Mouse (Mus musculus) CH12.LX (cell line): Measurements from ENCODE around the gene Golim4. TPM values are rescaled to one million over a fixed set of nuclear protein-coding genes. Genes with fewer than 3 reads are reported as not detected.

ENCODE experiments used
- DNase-seq: peaks from one replicate; pipeline ENCODE4 v3.0.0-alpha.2; 2013; ENCODE audit errors: extremely low read depth
- H3K27ac ChIP-seq: 2 replicates; pipeline ENCODE4 v1.5.1; 2012; ENCODE audit warnings: low read depth, mild to moderate bottlenecking, control low read depth, moderate library complexity; ENCODE audit not compliant: insufficient read depth
- H3K27me3 ChIP-seq: replicated peaks from 2 replicates; pipeline ENCODE3; 2012; ENCODE audit warnings: inconsistent platforms
- H3K36me3 ChIP-seq, 2 experiments: replicated peaks in 1 of 2; 2 replicates each; pipeline versions ENCODE3 to v1.6.1; 2012; ENCODE audit warnings: inconsistent platforms in 1 of 2, low read length in 1 of 2, mild to moderate bottlenecking in 1 of 2, mixed read lengths in 1 of 2, moderate library complexity in 1 of 2; ENCODE audit not compliant: control insufficient read depth in 1 of 2, insufficient read depth in 1 of 2
- H3K4me1 ChIP-seq, 2 experiments: 2 replicates each; pipeline ENCODE4 v1.6.1; 2012; ENCODE audit warnings: inconsistent platforms in 1 of 2, moderate library complexity in 1 of 2; ENCODE audit not compliant: insufficient read depth in 2 of 2, control insufficient read depth in 1 of 2
- H3K4me2 ChIP-seq: 2 replicates; pipeline ENCODE4 v1.6.1; 2012; ENCODE audit warnings: low read depth, mild to moderate bottlenecking, control low read depth; ENCODE audit not compliant: poor library complexity, insufficient read depth, severe bottlenecking
- H3K4me3 ChIP-seq, 3 experiments: fragments of 150-350 bp in 1 of 3; sonication (generic) in 1 of 3; replicated peaks in 1 of 3; 2 replicates each; pipeline versions ENCODE3 to v1.5.1; 2011 to 2012; ENCODE audit warnings: low read depth in 2 of 3, low read length in 2 of 3, mild to moderate bottlenecking in 2 of 3, moderate library complexity in 2 of 3, control low read depth in 1 of 3, improper control_type of control experiment in 1 of 3, inconsistent platforms in 1 of 3, mixed read lengths in 1 of 3; ENCODE audit not compliant: poor library complexity in 1 of 3
- H3K79me2 ChIP-seq: replicated peaks from 2 replicates; pipeline ENCODE4 v1.6.1; 2012; ENCODE audit warnings: mild to moderate bottlenecking, moderate library complexity; ENCODE audit not compliant: control insufficient read depth, poor library complexity, insufficient read depth, severe bottlenecking; ENCODE audit errors: extremely low read depth
- H3K9ac ChIP-seq: 2 replicates; pipeline ENCODE4 v1.6.1; 2012; ENCODE audit warnings: low read depth, mild to moderate bottlenecking, control low read depth, moderate library complexity; ENCODE audit not compliant: insufficient read depth
- H3K9me3 ChIP-seq: replicated peaks from 2 replicates; pipeline ENCODE3; 2012; ENCODE audit warnings: low read length, inconsistent platforms, mixed read lengths
- CHD1 ChIP-seq: IDR thresholded peaks from 2 replicates; pipeline ENCODE4 v1.6.1; 2012; ENCODE audit warnings: low read depth, low read length, improper control_type of control experiment, inconsistent platforms
- CTCF ChIP-seq, 2 experiments: IDR thresholded peaks in 1 of 2; conservative IDR thresholded peaks in 1 of 2; 2 replicates each; pipeline ENCODE4 v1.5.1; 2011 to 2012; ENCODE audit warnings: low read depth in 2 of 2, low read length in 2 of 2, improper control_type of control experiment in 1 of 2, inconsistent platforms in 1 of 2, mild to moderate bottlenecking in 1 of 2, moderate library complexity in 1 of 2
- E2F4 ChIP-seq: IDR thresholded peaks from 2 replicates; pipeline ENCODE4 v1.6.1; 2011; ENCODE audit warnings: low read depth, low read length, improper control_type of control experiment; ENCODE audit not compliant: insufficient replicate concordance
- ELF1 ChIP-seq: IDR thresholded peaks from 2 replicates; pipeline ENCODE4 v1.6.1; 2014; ENCODE audit warnings: low read depth, mild to moderate bottlenecking, inconsistent platforms, low read length, improper control_type of control experiment
- GABPA ChIP-seq: IDR thresholded peaks from 2 replicates; pipeline ENCODE4 v1.6.1; 2012; ENCODE audit warnings: low read depth, low read length, improper control_type of control experiment, inconsistent platforms; ENCODE audit not compliant: insufficient replicate concordance
- IRF4 ChIP-seq: IDR thresholded peaks from 2 replicates; pipeline ENCODE4 v1.6.1; 2014; ENCODE audit warnings: low read depth, mild to moderate bottlenecking, inconsistent platforms, low read length, improper control_type of control experiment
- JUN ChIP-seq: IDR thresholded peaks from 2 replicates; pipeline ENCODE4 v1.6.1; 2011; ENCODE audit warnings: low read depth, mild to moderate bottlenecking, low read length, improper control_type of control experiment, moderate library complexity; ENCODE audit not compliant: insufficient read depth
- JUND ChIP-seq: conservative IDR thresholded peaks from 2 replicates; pipeline ENCODE4 v1.6.1; 2011; ENCODE audit warnings: low read depth, low read length, improper control_type of control experiment
- KAT2A ChIP-seq: IDR thresholded peaks from 2 replicates; pipeline ENCODE4 v1.6.1; 2012; ENCODE audit warnings: low read length, improper control_type of control experiment, inconsistent platforms; ENCODE audit not compliant: insufficient replicate concordance
- MAZ ChIP-seq: IDR thresholded peaks from 2 replicates; pipeline ENCODE4 v1.6.1; 2012; ENCODE audit warnings: low read depth, mild to moderate bottlenecking, inconsistent platforms, low read length, improper control_type of control experiment, moderate library complexity
- MXI1 ChIP-seq: IDR thresholded peaks from 2 replicates; pipeline ENCODE4 v1.6.1; 2011; ENCODE audit warnings: mild to moderate bottlenecking, low read depth, low read length, improper control_type of control experiment
- MYC ChIP-seq: IDR thresholded peaks from 2 replicates; pipeline ENCODE4 v1.6.1; 2011; ENCODE audit warnings: low read depth, mild to moderate bottlenecking, improper control_type of control experiment, low read length
- NELFE ChIP-seq: IDR thresholded peaks from 2 replicates; pipeline ENCODE4 v1.6.1; 2011; ENCODE audit warnings: low read depth, low read length, improper control_type of control experiment
- NRF1 ChIP-seq: IDR thresholded peaks from 2 replicates; pipeline ENCODE4 v1.6.1; 2014; ENCODE audit warnings: low read depth, mild to moderate bottlenecking, inconsistent platforms, low read length, improper control_type of control experiment, moderate library complexity
- POLR2AphosphoS2 ChIP-seq: IDR thresholded peaks from 2 replicates; pipeline ENCODE4 v1.6.1; 2011; ENCODE audit warnings: low read depth, low read length, improper control_type of control experiment
- RAD21 ChIP-seq: IDR thresholded peaks from 2 replicates; pipeline ENCODE4 v1.6.1; 2011; ENCODE audit warnings: low read depth, mild to moderate bottlenecking, low read length, improper control_type of control experiment, moderate library complexity
- SIN3A ChIP-seq: IDR thresholded peaks from 2 replicates; pipeline ENCODE4 v1.6.1; 2012; ENCODE audit warnings: low read length, improper control_type of control experiment, inconsistent platforms
- SMC3 ChIP-seq: IDR thresholded peaks from 2 replicates; pipeline ENCODE4 v1.6.1; 2011; ENCODE audit warnings: low read depth, low read length, improper control_type of control experiment
- TBP ChIP-seq: conservative IDR thresholded peaks from 2 replicates; pipeline ENCODE4 v1.6.1; 2011; ENCODE audit warnings: low read depth, low read length, improper control_type of control experiment
- TCF12 ChIP-seq: IDR thresholded peaks from 2 replicates; pipeline ENCODE4 v1.6.1; 2014; ENCODE audit warnings: low read depth, mild to moderate bottlenecking, inconsistent platforms, low read length, improper control_type of control experiment
- UBTF ChIP-seq: IDR thresholded peaks from 2 replicates; pipeline ENCODE4 v1.6.1; 2012; ENCODE audit warnings: low read depth, mild to moderate bottlenecking, inconsistent platforms, low read length, improper control_type of control experiment, moderate library complexity
- USF1 ChIP-seq: IDR thresholded peaks from 2 replicates; pipeline ENCODE4 v1.6.1; 2014; ENCODE audit warnings: low read depth, mild to moderate bottlenecking, inconsistent platforms, low read length, improper control_type of control experiment
- USF2 ChIP-seq: conservative IDR thresholded peaks from 2 replicates; pipeline ENCODE4 v1.6.1; 2011; ENCODE audit warnings: low read depth, low read length, improper control_type of control experiment
- ZC3H11A ChIP-seq: IDR thresholded peaks from 2 replicates; pipeline ENCODE4 v1.6.1; 2012; ENCODE audit warnings: low read depth, mild to moderate bottlenecking, inconsistent platforms, low read length, improper control_type of control experiment
- ZMIZ1 ChIP-seq: IDR thresholded peaks from 2 replicates; pipeline ENCODE4 v1.6.1; 2012; ENCODE audit warnings: low read depth, mild to moderate bottlenecking, inconsistent platforms, low read length, improper control_type of control experiment
- dilution Hi-C: fragments of 300-500 bp; cut with MboI; formaldehyde crosslinking; loops from 2 replicates; pipeline ENCODE4 v1.14.3; 2020; ENCODE audit warnings: low sequenced_read_pairs; ENCODE audit not compliant: extremely low pct_unique_long_range_greater_than_20kb, extremely low pct_ligation_motif_present
- in situ Hi-C: fragments of 300-500 bp; cut with MboI; formaldehyde crosslinking; loops from 3 replicates; pipeline ENCODE4 v1.14.3; 2019; ENCODE audit warnings: low sequenced_read_pairs, low pct_ligation_motif_present, low pct_unique_long_range_greater_than_20kb, mixed read lengths
- polyA plus RNA-seq: library from polyadenylated mRNA; unstranded; fragments of >175 nt; gene quantifications from 2 replicates; pipeline ENCODE4 v1.2.1, GENCODE M21; 2012; ENCODE audit warnings: low read depth; ENCODE audit not compliant: insufficient read length
- total RNA-seq, 2 experiments: library from RNA; depleted of rRNA; stranded (reverse); fragments of 300-350 nt in 1 of 2; fragments of >200 nt in 1 of 2; gene quantifications; 2 replicates each; pipeline ENCODE4 v1.2.3; 2012 to 2014

The Golim4 gene
- total and polyA plus RNA-seq, 3 experiments = 0.04 to 0.16 TPM; not detected in 1

GRCm38 (mm10) chr3:75941864-75942263, 14.9 kb downstream of the Golim4 start:
- Histone ChIP-seq H3K36me3 (no peaks in the 10 kb centered on the region), H3K9ac (no peak overlapping the region), H3K27me3 (no peaks in the 10 kb centered on the region), H3K79me2 (no peaks in the 10 kb centered on the region), H3K4me3 (no peak overlapping the region), H3K27ac (no peak overlapping the region), H3K4me2 (no peak overlapping the region), H3K4me1 (no peaks in the 10 kb centered on the region), H3K9me3 (no peaks in the 10 kb centered on the region)
- dilution Hi-C loops (no loop called here), in situ Hi-C loops (no loop called here)
- DNase-seq = no peak
- TF ChIP-seq USF1 = no peak
- no peak for TF ChIP-seq GABPA
- no peak for TF ChIP-seq JUND
- no peak for TF ChIP-seq NRF1
- no peak for TF ChIP-seq RAD21
- TF ChIP-seq ELF1 = no peak
- TF ChIP-seq MXI1 = no peak
- TF ChIP-seq JUN = no peak
- TF ChIP-seq SMC3 = no peak
- TF ChIP-seq ZC3H11A = no peak
- no peak for TF ChIP-seq ZMIZ1
- no peak for TF ChIP-seq SIN3A

- Histone ChIP-seq H3K9me3 (no peaks in the 10 kb centered on the region), H3K79me2 (no peaks in the 10 kb centered on the region), H3K36me3 (no peaks in the 10 kb centered on the region), H3K4me3 (no peak overlapping the region), H3K4me2 (no peak overlapping the region), H3K27me3 (no peaks in the 10 kb centered on the region), H3K4me1 (no peaks in the 10 kb centered on the region), H3K27ac (no peak overlapping the region)
- dilution Hi-C loops (no loop called here), in situ Hi-C loops (no loop called here)
- TF ChIP-seq KAT2A = no peak
- no peak for TF ChIP-seq IRF4
- TF ChIP-seq, all 38 proteins: peak for 0
- no peak overlapping the region for H3K9ac ChIP-seq
- no peak for DNase-seq
These were observed 20.6 kb downstream of the Golim4 start for GRCm38 (mm10) chr3:75936152-75936551.

GRCm38 (mm10) chr3:75930659-75931225, 26.0 kb downstream of the Golim4 start:
- Histone ChIP-seq H3K4me2 (no peak overlapping the region), H3K9me3 (no peaks in the 10 kb centered on the region), H3K27ac (no peak overlapping the region), H3K4me1 (no peaks in the 10 kb centered on the region), H3K9ac (no peak overlapping the region), H3K4me3 (no peak overlapping the region), H3K27me3 (no peaks in the 10 kb centered on the region), H3K79me2 (no peaks in the 10 kb centered on the region), H3K36me3 (no peaks in the 10 kb centered on the region)
- dilution Hi-C loops = no loop called here
- DNase-seq = no peak
- in situ Hi-C loops = no loop called here
- no peak for TF ChIP-seq POLR2AphosphoS2
- no peak for TF ChIP-seq ZMIZ1
- no peak for TF ChIP-seq KAT2A
- TF ChIP-seq RAD21 = no peak
- no peak for TF ChIP-seq E2F4
- TF ChIP-seq UBTF = no peak
- no peak for TF ChIP-seq MYC
- no peak for TF ChIP-seq ZC3H11A
- TF ChIP-seq USF2 = no peak
- no peak for TF ChIP-seq NELFE
- no peak for TF ChIP-seq USF1
- TF ChIP-seq TBP = no peak
- no peak for TF ChIP-seq CHD1
- no peak for TF ChIP-seq JUND
- no peak for TF ChIP-seq CTCF (conservative IDR thresholded peaks at IDR 0.05 in 1 of 2, IDR thresholded peaks at IDR 0.05 in 1 of 2; ENCODE audit: low read depth in 2 of 2, low read length in 2 of 2)
- TF ChIP-seq TCF12 = no peak
- TF ChIP-seq MXI1 = no peak
- TF ChIP-seq MAZ = no peak
